Mouse (Mus musculus) liver, postnatal 0 days (tissue): ENCODE measurements around the gene Dock1. TPM values are rescaled to one million over a fixed set of nuclear protein-coding genes. Genes with fewer than 3 reads are reported as not detected.

ENCODE experiments used
- ATAC-seq: fragments of 200-750 bp; cut with Nextera tagmentation; 2 replicates; pipeline ENCODE4 v1.8.0; 2017; ENCODE audit warnings: mild to moderate bottlenecking, moderate library complexity
- DNase-seq: peaks from one replicate; pipeline ENCODE4 v3.0.0-alpha.2; 2016
- H3K27ac ChIP-seq: fragments of 300-500 bp; sonication (generic); 2 replicates; pipeline ENCODE4 v1.5.1; 2014; ENCODE audit warnings: antibody characterized with exemption, moderate library complexity, mild to moderate bottlenecking, low read depth
- H3K27me3 ChIP-seq: fragments of 300-500 bp; sonication (generic); 2 replicates; pipeline ENCODE4 v1.6.1; 2014; ENCODE audit warnings: low read length, control low read depth, mixed read lengths; ENCODE audit not compliant: insufficient read depth
- H3K36me3 ChIP-seq: fragments of 300-500 bp; sonication (generic); replicated peaks from 2 replicates; pipeline ENCODE4 v1.6.1; 2014; ENCODE audit warnings: mild to moderate bottlenecking, control low read depth, low read length, moderate library complexity, mixed read lengths; ENCODE audit not compliant: insufficient read depth
- H3K4me1 ChIP-seq: fragments of 300-500 bp; sonication (generic); 2 replicates; pipeline ENCODE4 v1.6.1; 2014; ENCODE audit warnings: antibody characterized with exemption, mild to moderate bottlenecking, control low read depth; ENCODE audit not compliant: insufficient read depth
- H3K4me2 ChIP-seq: fragments of 300-500 bp; sonication (generic); 2 replicates; pipeline ENCODE4 v1.6.1; 2014; ENCODE audit warnings: low read depth, mild to moderate bottlenecking, low read length, moderate library complexity, mixed read lengths
- H3K4me3 ChIP-seq: fragments of 300-500 bp; sonication (generic); 2 replicates; pipeline ENCODE4 v1.5.1; 2014; ENCODE audit warnings: low read depth, low read length
- H3K9ac ChIP-seq: fragments of 300-500 bp; sonication (generic); replicated peaks from 2 replicates; pipeline ENCODE4 v1.6.1; 2014; ENCODE audit warnings: mild to moderate bottlenecking, moderate library complexity
- H3K9me3 ChIP-seq: fragments of 300-500 bp; sonication (generic); 2 replicates; pipeline ENCODE4 v1.6.1; 2016; ENCODE audit warnings: mild to moderate bottlenecking, control low read depth, low read length, mixed read lengths
- CTCF ChIP-seq: sonication (generic); IDR thresholded peaks from 2 replicates; pipeline ENCODE4 v1.5.1; 2016; ENCODE audit warnings: antibody characterized with exemption, low read depth
- EP300 ChIP-seq: IDR thresholded peaks from 2 replicates; pipeline ENCODE4 v1.6.1; 2016; ENCODE audit warnings: antibody characterized with exemption, low read depth, mild to moderate bottlenecking
- WGBS: fragments of 180-500 bp; shearing (Covaris S2); extraction: QIAGEN DNeasy Blood & Tissue Kit; methylation state at CpG from one replicate; pipeline ENCODE4 v1.1.7; 2014; ENCODE audit not compliant: insufficient replicate concordance; 5-methylcytosine and 5-hydroxymethylcytosine counted together
- polyA plus RNA-seq: library from polyadenylated mRNA; unstranded; fragments of >200 nt; fragmentation: Nextera tagmentation; extraction: Ambion mirVana; gene quantifications from 2 replicates; pipeline ENCODE4 v1.2.1, GENCODE M21; 2015

The Dock1 gene
- polyA plus RNA-seq, 1 experiment from 2014 or later, result 3.2 TPM

GRCm38 (mm10) chr7:135024531-135024930, 354.1 kb downstream of the Dock1 start:
- Histone ChIP-seq H3K27ac (no peak overlapping the region), H3K36me3 (no peaks in the 10 kb centered on the region), H3K4me1 (no peaks in the 10 kb centered on the region), H3K9ac (no peak overlapping the region), H3K4me3 (no peak overlapping the region), H3K27me3 (no peaks in the 10 kb centered on the region), H3K9me3 (no peaks in the 10 kb centered on the region), H3K4me2 (no peak overlapping the region)
- 81% methylated on average over 5 of the region's 5 CpGs for WGBS
- no peak for ATAC-seq
- no peak for DNase-seq
- no peak for TF ChIP-seq CTCF
- no peak for TF ChIP-seq EP300

DNA sequence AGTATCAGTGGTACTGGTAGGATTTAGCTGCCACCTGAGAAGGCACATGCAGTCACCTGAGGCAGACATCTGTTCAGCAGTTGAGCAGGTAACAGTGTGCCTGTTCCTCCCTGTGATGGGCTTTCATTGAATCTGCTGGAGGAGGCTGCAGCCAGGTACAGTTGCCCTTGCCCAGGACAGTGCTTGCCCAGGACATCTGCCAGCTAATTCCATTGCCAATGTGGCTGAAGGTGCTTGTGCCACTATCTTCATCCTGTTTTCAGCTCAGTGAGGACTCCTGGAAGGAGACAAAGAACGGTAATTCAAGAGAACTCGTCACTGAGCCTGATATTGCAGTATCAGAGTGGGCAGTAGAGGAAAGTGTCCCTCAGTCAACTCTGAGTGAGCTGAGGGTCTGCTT, 358.3 kb downstream of the Dock1 start:
- H3K36me3 ChIP-seq, result no peaks in the 10 kb centered on the region
- no peak overlapping the region for H3K9ac ChIP-seq
- no peak overlapping the region for H3K4me2 ChIP-seq
- H3K27me3 ChIP-seq, result no peaks in the 10 kb centered on the region
- no peaks in the 10 kb centered on the region for H3K4me1 ChIP-seq
- no peak overlapping the region for H3K27ac ChIP-seq
- H3K9me3 ChIP-seq, result no peaks in the 10 kb centered on the region
- H3K4me3 ChIP-seq, result no peak overlapping the region
- 78% methylated on average over 2 of the region's 2 CpGs for WGBS
- TF ChIP-seq CTCF, result no peak
- TF ChIP-seq EP300, result no peak
- DNase-seq (no peak), ATAC-seq (no peak)

DNA sequence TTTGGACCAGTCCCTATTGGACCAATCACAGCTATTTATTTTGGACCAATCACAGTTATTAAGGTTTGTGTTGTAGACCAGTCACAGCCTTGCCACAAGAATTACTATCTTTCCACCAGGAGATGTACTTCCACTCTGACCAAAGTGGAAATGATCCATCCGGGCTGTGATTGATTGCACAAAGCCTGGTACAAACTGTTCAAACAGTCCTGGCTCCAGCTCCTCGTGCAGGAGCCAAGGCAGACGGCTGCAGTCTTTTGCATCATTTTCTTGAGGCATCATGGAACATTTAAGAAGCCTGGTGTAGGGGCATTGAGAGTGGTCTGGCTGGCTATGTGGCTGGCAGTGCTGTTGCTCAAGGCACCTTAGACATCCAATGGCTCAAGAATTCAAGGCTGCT, 358.7 kb downstream of the Dock1 start:
- Histone ChIP-seq H3K9ac (no peak overlapping the region), H3K4me3 (no peak overlapping the region), H3K27me3 (no peaks in the 10 kb centered on the region), H3K9me3 (no peaks in the 10 kb centered on the region), H3K27ac (no peak overlapping the region), H3K4me1 (no peaks in the 10 kb centered on the region), H3K36me3 (no peaks in the 10 kb centered on the region), H3K4me2 (no peak overlapping the region)
- WGBS, result 50% methylated on average over 3 of the region's 3 CpGs
- DNase-seq (no peak), ATAC-seq (no peak)
- no peak for TF ChIP-seq EP300
- TF ChIP-seq CTCF, result no peak

DNA sequence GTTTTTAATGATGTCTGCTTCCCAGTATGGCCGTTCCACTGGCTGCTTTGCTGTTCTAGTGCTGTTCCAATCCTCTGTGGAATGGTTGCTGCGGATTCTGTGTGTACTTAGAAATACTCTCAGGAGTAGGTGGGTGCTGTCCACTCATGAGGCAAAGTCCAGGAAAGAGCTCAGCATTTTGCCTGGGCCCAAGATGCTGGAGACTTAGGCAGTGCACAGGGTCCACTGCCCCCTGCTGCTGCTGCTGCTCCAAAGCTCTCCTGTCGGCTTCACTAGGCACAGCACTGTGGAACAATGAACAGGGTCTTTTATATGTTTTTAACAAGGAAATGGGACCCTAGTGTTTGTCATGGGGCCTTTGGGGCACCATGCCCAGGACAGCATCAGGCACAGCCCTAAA, 361.0 kb downstream of the Dock1 start:
- H3K4me3 ChIP-seq, result no peak overlapping the region
- no peak overlapping the region for H3K9ac ChIP-seq
- ATAC-seq, result no peak
- no peaks in the 10 kb centered on the region for H3K9me3 ChIP-seq
- no peaks in the 10 kb centered on the region for H3K27me3 ChIP-seq
- TF ChIP-seq EP300 (no peak), CTCF (no peak)
- DNase-seq, result no peak
- 59% methylated on average over 3 of the region's 3 CpGs for WGBS
- H3K27ac ChIP-seq, result no peak overlapping the region
- no peaks in the 10 kb centered on the region for H3K36me3 ChIP-seq
- no peaks in the 10 kb centered on the region for H3K4me1 ChIP-seq
- no peak overlapping the region for H3K4me2 ChIP-seq

GRCm38 (mm10) chr7:135034811-135035210, 364.4 kb downstream of the Dock1 start:
- ATAC-seq (no peak), DNase-seq (no peak)
- no peak overlapping the region for H3K27ac ChIP-seq
- no peak overlapping the region for H3K9ac ChIP-seq
- no peak overlapping the region for H3K4me2 ChIP-seq
- H3K9me3 ChIP-seq, result no peaks in the 10 kb centered on the region
- no peaks in the 10 kb centered on the region for H3K4me1 ChIP-seq
- H3K4me3 ChIP-seq, result no peak overlapping the region
- H3K36me3 ChIP-seq, result no peaks in the 10 kb centered on the region
- 71% methylated on average over 5 of the region's 5 CpGs for WGBS
- H3K27me3 ChIP-seq, result no peaks in the 10 kb centered on the region
- TF ChIP-seq CTCF (no peak), EP300 (no peak)

DNA sequence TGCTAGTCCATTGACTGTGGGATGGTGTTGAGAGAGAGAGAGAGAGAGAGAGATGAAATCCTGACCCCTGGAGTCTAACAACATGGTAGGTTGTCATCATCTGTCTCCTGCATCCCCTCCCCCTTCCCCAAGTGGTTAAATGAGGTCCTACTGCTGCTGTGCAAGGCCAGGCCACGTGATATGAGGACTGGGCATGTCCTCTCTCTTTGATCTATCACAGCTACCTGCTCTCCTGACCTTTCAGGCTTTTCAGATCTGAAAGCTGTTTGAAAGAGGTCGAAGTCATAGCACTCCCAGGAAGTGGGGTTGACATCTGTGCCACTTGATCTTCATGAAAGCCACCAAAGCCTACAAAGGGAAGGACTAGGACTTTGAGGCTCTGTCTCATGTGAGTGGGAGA, 365.2 kb downstream of the Dock1 start:
- Histone ChIP-seq H3K27me3 (no peaks in the 10 kb centered on the region), H3K4me3 (no peak overlapping the region), H3K4me2 (no peak overlapping the region), H3K4me1 (no peaks in the 10 kb centered on the region), H3K9ac (no peak overlapping the region), H3K36me3 (no peaks in the 10 kb centered on the region), H3K27ac (no peak overlapping the region), H3K9me3 (no peaks in the 10 kb centered on the region)
- DNase-seq (no peak), ATAC-seq (peak; percentile 68; the same call in 1 of the 2 replicates)
- TF ChIP-seq EP300 (no peak), CTCF (no peak)
- WGBS, result 48% methylated on average over 2 of the region's 2 CpGs

GRCm38 (mm10) chr7:135038930-135039329, 368.5 kb downstream of the Dock1 start:
- no peaks in the 10 kb centered on the region for H3K9me3 ChIP-seq
- no peak overlapping the region for H3K4me2 ChIP-seq
- H3K27me3 ChIP-seq, result no peaks in the 10 kb centered on the region
- no peak overlapping the region for H3K27ac ChIP-seq
- H3K9ac ChIP-seq, result no peak overlapping the region
- no peaks in the 10 kb centered on the region for H3K4me1 ChIP-seq
- H3K4me3 ChIP-seq, result no peak overlapping the region
- WGBS, result 56% methylated on average over 1 of the region's 1 CpGs
- no peak for DNase-seq
- no peaks in the 10 kb centered on the region for H3K36me3 ChIP-seq
- no peak for TF ChIP-seq CTCF
- TF ChIP-seq EP300, result no peak
- ATAC-seq, result no peak
